Mouse (Mus musculus): Measurements from ENCODE around the gene Ykt6.
A peak's percentile ranks its signal among the peaks of the same experiment; 100 is the strongest.

The Ykt6 gene

GRCm38 (mm10) chr11:5949586-5950352, 5.7 kb upstream of the Ykt6 start, which contains the start of gene Gck:
TSS of gene Gck (minus strand) at chr11:5950081.
- peak in 1 of 2 experiments; percentile 16 for DNase-seq (ENCODE audit: low spot score in 2 of 2)

- no peak for DNase-seq (ENCODE audit: low spot score in 2 of 2)
These were observed 3.0 kb upstream of the Ykt6 start for GRCm38 (mm10) chr11:5952501-5952900.

- DNase-seq (ENCODE audit: low spot score in 2 of 2): peak in 1 of 2 experiments; percentile 27
These were observed 2.2 kb upstream of the Ykt6 start for GRCm38 (mm10) chr11:5953130-5953765.

GRCm38 (mm10) chr11:5954435-5954834, 1.1 kb upstream of the Ykt6 start:
- no peak for DNase-seq (ENCODE audit: low spot score in 2 of 2)

GRCm38 (mm10) chr11:5954965-5955504, 458 bp upstream of the Ykt6 start:
- DNase-seq (ENCODE audit: low spot score in 2 of 2): peak; percentile 52 to 58

- no peak for DNase-seq (ENCODE audit: low spot score in 2 of 2)
These were observed 4.6 kb downstream of the Ykt6 start for GRCm38 (mm10) chr11:5960051-5960450.

GRCm38 (mm10) chr11:5965865-5966264, 10.4 kb downstream of the Ykt6 start:
- DNase-seq (ENCODE audit: low spot score in 2 of 2): no peak

GRCm38 (mm10) chr11:5966751-5967150, 11.3 kb downstream of the Ykt6 start:
- DNase-seq (ENCODE audit: low spot score in 2 of 2): no peak

- DNase-seq (ENCODE audit: low spot score in 2 of 2): no peak
These were observed 12.7 kb downstream of the Ykt6 start for GRCm38 (mm10) chr11:5968223-5968622.

- no peak for DNase-seq (ENCODE audit: low spot score in 2 of 2)
These were observed 15.7 kb downstream of the Ykt6 start for GRCm38 (mm10) chr11:5971202-5971601.

- no peak for DNase-seq (ENCODE audit: low spot score in 2 of 2)
These were observed 17.7 kb downstream of the Ykt6 start for GRCm38 (mm10) chr11:5973151-5973550.

- no peak for DNase-seq (ENCODE audit: low spot score in 2 of 2)
These were observed 18.6 kb downstream of the Ykt6 start for GRCm38 (mm10) chr11:5974053-5974452.

- no peak for DNase-seq (ENCODE audit: low spot score in 2 of 2)
These were observed 19.6 kb downstream of the Ykt6 start for GRCm38 (mm10) chr11:5975068-5975467.

GRCm38 (mm10) chr11:5976106-5976505, 20.6 kb downstream of the Ykt6 start:
- no peak for DNase-seq (ENCODE audit: low spot score in 2 of 2)

- no peak for DNase-seq (ENCODE audit: low spot score in 2 of 2)
These were observed 23.6 kb downstream of the Ykt6 start for GRCm38 (mm10) chr11:5979088-5979487.

- no peak for DNase-seq (ENCODE audit: low spot score in 2 of 2)
These were observed 24.6 kb downstream of the Ykt6 start for GRCm38 (mm10) chr11:5980108-5980507.

- no peak for DNase-seq (ENCODE audit: low spot score in 2 of 2)
These were observed 25.1 kb downstream of the Ykt6 start for GRCm38 (mm10) chr11:5980561-5980960.

- DNase-seq (ENCODE audit: low spot score in 2 of 2): no peak
These were observed 25.8 kb downstream of the Ykt6 start for GRCm38 (mm10) chr11:5981323-5981722.

GRCm38 (mm10) chr11:5983629-5984028, 28.1 kb downstream of the Ykt6 start:
- DNase-seq (ENCODE audit: low spot score in 2 of 2): no peak

GRCm38 (mm10) chr11:5988126-5988525, 32.6 kb downstream of the Ykt6 start:
- no peak for DNase-seq (ENCODE audit: low spot score in 2 of 2)

GRCm38 (mm10) chr11:5989954-5990593, 34.6 kb downstream of the Ykt6 start:
- DNase-seq (ENCODE audit: low spot score in 2 of 2): no peak

- DNase-seq (ENCODE audit: low spot score in 2 of 2): peak; percentile 30 to 50
These were observed 35.4 kb downstream of the Ykt6 start for GRCm38 (mm10) chr11:5990910-5991309.
